Mouse (Mus musculus): ENCODE data around the gene Xkr7.

DNA sequence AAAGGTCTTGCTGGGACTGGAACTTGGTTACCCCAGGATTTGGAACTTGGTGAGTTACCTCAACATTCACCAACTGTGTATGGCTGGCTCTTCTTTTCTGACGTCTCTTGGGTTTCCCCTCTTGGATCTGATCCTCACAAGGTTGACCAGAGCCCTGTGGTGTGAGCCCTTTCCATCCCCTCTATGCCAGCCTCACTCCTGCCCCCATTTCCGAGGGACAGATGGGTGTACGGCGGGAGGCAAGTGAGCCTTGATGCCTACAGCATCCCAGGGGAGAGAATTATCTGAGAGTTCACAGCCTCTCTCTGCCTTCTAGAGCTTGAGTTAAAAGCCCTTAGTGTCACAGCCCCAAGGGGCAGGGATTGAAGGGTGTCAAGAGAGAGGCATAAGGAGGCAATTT, 4.2 kb upstream of the Xkr7 start:
- no peak for TF ChIP-seq CTCF (IDR thresholded peaks at IDR 0.05; ENCODE audit: insufficient read depth, low read length)
- no peak for TF ChIP-seq POLR2A (IDR thresholded peaks at IDR 0.05; ENCODE audit: borderline replicate concordance, extremely low read depth, low read depth, low read length)
